Mouse (Mus musculus): ENCODE measurements around the gene Kap.
A peak's percentile ranks its signal among the peaks of the same experiment; 100 is the strongest.
"Not testable (repeated sequence)": the region's sequence is repeated elsewhere in the genome, so short reads cannot be mapped to it uniquely, and the experiment has no call there.

Kap gene

DNA sequence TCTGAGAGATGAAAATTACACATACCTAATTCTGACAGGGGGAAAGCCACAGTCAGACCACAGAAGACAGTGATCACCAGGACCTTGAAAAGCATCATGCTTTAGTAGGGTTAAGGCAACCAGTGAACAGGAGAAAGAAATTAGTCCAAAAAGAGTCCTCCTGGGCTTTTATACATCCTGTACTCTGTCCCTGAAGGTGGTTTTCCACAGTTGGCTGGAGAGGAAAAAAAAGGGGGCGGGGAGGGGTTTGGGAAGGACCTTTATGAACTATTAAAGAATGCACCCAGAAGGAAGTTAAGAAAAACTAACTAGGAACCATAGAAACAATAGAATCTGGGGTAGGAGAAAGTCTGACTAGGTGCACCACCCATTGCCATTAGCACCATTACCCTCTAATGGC lies at the start of gene Kap:
Gene Kap, minus strand, starts transcription at position 237 of the 400 bp plus-strand sequence.
- no peak for DNase-seq

DNA sequence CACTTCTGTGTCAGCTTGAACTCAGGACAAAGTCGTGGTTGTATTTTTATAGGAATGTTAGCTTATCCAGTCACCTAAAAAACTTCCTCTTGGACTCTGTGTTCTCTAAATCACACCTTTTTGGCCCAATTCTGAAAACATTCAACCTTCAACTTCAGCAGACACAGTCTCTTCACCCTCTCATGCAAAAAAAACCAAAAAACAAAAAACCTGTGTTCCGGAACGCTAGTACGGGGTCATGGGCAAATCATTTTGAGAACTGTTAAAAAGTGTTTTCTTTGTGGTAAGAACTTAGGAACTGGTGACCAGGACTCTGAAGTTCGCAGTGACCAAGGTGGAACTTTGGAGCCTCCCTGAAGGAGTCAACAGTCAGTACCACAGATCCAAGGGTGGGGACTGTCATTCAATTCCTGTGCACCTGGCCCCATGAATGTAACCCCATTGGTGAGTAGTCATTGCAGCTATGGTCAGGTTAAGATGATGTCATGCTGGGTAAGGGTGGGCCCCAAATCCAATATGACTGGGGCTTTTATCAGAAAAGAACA lies 32.4 kb upstream of the Kap start:
- DNase-seq, result no peak

DNA sequence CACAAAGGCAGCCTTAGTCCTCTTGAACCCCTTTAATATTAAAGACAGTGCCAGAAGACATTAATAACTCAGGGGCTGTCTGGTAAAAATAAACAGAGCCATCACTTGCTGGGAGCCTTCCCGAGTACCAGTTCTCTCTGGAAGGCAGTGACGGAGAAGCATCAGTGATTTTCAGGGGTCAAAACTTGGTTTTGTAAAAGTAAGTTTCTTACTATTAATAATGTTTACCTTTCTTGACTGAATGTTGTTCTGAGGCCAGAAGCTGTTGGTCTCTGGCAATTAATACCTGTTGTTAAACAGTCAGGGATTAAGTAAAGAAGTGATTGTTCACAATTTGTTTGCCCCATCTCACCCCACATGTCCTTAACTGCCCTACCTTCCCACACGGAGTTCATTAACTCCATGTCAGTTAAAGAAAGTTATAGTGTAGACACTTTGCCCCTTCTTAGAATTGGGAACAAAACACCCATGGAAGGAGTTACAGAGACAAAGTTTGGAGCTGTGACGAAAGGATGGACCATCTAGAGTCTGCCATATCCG lies 30.0 kb upstream of the Kap start:
- no peak for DNase-seq

DNA sequence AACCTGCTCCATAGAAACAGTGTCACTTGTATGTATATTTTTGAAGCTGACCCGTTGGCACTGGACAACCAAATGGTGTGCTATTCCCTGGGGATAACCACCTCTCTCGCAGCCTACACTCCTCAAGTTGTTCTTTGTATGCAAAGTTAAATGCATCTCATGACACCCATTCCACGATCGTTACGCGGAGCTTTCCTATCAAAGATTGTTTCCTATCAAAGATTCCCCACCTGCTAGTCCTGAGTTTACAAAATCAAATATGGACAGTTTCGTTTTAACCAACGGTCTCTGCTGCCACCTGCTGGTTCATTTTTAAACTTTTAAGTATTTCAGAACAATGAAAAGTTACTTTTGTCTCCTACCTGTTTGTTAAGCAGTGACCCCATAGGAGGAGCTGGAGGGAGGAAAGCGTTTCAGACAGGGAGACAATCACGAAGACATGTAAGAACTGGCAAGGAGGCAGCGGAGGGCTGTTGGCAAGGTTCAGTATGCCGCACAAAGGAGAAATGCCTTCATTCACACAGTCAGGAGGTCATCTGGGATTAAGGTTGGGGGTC lies 22.4 kb upstream of the Kap start:
- DNase-seq, result peak; percentile 71

DNA sequence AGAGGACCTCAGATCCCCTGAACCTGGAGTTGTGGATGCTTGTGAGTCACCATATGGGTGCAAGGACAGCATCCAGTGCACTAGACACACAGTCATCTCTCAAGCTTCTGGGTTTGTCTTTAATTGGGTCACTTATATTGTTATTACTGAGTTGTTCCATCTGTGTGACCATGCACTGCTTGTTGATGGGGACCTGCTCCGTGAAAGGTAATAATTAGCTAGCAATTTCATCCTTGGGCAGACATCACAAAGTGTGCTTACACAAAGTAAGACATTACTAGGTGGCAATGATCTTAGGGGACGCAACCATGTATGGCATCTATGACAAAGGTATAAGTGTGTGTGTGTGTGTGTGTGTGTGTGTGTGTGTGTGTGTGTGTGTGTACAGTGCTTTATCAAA lies 19.1 kb upstream of the Kap start:
- no peak for DNase-seq

DNA sequence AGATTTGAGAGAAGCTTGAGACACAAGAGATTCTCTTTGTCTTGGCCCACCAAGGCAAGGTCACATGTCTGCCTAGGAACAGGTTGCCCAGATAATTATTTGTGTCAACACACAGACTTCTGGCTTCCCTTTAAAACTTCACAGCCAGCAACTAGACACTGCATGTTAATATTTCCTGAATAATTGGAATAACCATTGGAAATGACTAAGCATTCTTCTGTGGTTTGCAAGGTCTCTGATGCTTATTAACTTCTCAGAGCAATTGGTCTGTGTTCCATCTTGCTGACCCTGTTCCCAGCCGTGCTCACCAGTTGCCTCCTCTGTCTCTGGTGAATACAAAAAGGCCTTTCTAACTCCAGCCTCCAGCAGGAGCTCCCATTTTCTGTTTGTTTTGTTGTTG lies 17.6 kb upstream of the Kap start:
- DNase-seq, result no peak

DNA sequence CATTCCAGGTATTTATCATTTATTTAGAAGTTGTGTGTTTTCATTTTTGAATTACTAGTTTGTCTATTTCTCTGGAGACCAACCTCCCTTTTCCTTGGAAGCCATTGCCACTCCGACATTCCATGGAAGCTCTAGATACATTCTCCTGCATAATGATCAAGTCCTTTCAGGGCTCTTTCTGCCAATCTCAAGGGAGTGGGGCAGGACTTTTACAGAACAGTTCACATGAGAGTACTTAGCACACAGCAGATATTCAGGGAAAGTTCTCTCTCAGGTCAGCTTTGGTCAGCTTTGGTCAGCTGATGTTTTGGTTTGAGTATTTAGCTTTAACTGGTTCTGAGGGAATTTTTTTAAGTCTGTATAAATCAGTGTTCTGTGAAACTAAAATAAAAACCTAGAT lies 14.8 kb upstream of the Kap start:
- no peak for DNase-seq

DNA sequence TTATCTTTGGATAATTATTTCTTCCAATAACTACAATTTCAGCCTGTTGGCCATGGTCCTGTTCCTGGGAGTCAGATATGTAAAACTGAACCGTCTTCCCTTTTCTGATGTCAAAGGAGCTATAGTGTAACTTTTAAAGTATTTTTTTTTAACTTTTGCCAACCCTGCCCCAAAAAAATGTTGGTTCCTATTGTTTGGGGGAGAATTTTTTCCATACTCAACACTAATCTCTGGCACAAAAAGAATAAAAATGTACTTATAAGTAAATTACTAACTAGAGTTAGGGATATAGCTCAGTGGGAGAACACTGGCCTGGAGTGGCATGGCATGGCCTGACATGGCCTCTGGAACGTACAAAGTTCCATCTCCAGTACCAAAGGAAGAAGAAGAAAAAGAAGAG lies 2.3 kb upstream of the Kap start:
- no peak for DNase-seq

DNA sequence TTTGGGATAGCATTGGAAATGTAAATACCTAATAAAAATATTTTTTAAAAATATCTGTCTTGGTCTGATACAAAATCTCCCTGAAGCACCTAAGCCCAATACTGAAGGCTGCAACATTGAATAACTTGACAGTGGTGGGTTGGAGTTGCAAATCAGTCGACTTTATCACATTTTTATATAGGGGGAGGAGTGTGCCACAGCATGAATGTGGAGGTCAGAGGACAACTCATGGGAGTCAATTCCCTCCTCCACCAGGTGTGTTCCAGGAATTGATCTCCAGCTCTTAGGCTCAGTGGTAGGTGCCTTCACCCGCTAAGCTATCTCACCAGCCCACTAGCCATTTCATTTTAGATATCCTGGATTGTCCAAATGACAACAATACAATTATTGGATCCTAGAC lies 4.2 kb downstream of the Kap start:
- DNase-seq, result no peak

DNA sequence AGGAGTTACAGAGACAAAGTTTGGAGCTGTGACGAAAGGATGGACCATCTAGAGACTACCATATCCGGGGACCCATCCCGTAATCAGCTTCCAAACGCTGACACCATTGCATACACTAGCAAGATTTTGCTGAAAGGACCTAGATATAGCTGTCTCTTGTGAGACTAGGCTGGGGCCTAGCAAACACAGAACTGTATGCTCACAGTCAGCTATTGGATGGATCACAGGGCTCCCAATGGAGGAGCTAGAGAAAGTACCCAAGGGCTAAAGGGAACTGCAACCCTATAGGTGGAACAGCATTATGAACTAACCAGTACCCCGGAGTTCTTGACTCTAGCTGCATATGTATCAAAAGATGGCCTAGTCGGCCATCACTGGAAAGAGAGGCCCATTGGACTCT lies 4.7 kb downstream of the Kap start:
- not testable (repeated sequence) for DNase-seq

DNA sequence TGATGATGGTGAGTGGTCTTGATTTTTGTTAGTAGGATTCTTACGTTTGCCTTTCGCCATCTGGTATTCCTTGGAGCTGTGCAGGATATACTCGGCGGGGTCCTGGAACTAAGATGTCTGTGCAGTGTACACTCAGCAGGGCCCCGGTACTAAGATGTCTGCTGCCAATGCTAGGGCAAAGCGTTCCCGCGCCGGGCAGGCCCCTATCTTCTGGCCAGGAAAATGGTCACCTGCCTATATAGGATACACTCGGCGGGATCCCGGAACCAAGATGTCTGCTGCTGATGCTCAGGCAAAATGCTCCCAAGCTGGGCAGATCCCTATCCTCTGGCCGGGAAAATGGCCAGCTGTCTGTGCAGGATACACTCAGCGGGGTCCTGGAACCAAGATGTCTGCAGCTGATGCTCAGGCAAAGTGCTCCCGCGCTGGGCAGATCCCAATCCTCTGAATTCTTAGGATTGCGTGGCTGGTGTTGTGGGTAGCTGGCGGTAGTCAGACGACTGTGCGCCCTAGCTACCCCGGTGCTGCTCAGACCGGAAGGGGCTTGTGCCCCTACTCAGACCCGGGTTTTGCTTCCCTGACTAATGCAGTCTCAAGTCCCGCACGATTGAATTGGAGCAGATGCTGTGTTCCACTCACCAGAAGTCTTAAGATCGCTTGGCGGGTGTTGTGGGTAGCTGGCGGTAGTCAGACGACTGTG lies 15.1 kb downstream of the Kap start:
- not testable (repeated sequence) for DNase-seq

DNA sequence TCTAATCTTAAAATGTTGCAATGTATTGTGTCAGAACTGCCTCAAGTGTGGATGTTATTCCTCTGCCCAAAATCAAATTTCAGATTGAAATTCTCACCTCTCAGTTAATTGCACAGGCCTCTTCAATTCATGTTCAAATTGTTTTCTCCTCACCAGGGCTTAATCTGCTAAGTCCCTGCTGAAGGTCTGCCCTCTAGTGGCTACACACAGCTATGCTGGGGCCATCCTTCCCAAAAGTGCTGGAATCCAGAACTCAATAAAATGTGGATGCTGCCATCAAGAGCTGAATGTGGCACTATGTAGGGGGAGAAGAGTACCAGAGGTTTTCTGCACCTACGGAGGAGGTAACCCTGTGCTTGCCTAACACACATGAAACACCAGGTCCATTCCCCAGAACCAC lies 41.2 kb downstream of the Kap start:
- no peak for DNase-seq

All from heart, adult 11 months (tissue).